Mouse (Mus musculus): ENCODE data around the gene Il11.

Il11 gene

DNA sequence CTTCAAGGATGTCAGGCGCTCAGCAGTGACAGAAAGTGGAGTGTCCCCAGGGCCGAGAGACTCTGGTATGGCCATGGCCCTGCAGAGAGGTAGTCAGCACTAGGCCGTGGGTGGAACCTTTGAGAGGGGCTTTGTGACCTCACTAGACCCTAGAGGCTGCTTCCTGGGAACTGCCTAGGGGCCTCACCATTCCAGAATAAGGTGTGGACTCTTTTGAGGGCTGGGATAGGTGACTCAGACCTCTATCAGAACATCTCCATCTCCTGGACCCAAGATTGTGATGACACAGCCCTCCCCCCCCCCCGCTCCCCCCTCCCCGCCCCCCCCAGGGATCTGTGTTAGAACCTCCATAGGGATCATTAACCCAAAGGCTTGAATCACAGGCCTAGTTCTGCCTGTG, 11.5 kb downstream of the Il11 start, which contains the start of gene Fam71e2:
Fam71e2 (minus strand) TSS at position 101 of the 400 bp plus-strand sequence.
- ChIA-PET CTCF (no interaction called here), POLR2A (interaction anchor here (0.8 to 10.9 kb wide), 10 partner anchors 17 to 41 kb away, joined by 3 to 152 read pairs (median 5); partner anchors contain the start of genes Rpl28 (in 4 of the 4), Cox6b2 (in 2 of the 4) and Ube2s (in 1 of the 4))

DNA sequence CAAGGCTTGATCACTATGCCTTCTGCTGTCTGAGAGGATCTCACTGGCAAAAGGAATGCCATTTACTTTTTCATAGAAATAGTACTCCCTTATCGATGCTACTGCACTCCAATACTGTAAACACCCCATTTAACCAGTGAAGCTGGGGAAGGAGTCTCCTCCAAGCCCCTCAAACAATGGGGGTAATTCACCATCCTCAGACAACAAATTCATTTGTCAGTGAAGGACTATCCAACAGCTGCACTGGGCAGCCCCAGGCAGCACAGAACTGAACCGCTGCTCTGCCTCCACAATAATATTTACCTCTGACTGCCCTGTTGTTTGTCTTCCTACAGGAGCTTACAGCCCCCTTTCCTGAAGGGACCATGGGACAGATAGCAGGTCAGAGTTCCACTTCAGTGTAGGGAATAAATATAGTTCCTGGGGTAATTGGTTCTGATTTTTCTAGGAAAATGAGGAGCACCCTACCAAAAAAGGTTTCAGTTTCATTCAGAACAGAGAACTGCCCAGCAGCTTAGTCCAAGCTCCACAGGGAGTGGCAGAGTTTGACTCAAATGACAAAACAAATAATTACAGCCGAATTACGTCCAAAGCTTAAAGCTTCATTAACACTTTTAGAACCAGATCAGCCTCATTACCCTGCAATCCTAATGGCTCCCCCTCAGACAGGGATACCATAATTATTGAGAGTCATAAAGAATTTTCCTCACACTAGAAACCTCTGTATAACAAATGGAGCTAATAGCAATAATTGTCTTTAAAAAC, 17.5 kb downstream of the Il11 start:
- CTCF ChIA-PET = interaction anchor here in 1 of 4 experiments (0.9 to 1.1 kb wide), 2 partner anchors 12 to 28 kb away, joined by 3 read pairs; partner anchors contain the start of gene Rpl28
- POLR2A ChIA-PET = interaction anchor here (0.8 to 2.8 kb wide), 18 partner anchors 11 to 60 kb away, joined by 3 to 28 read pairs (median 6); partner anchors contain the start of genes Cox6b2 (in 4 of the 4), Rpl28 (in 3 of the 4), Tmem238 (in 2 of the 4) and Ube2s (in 2 of the 4)

DNA sequence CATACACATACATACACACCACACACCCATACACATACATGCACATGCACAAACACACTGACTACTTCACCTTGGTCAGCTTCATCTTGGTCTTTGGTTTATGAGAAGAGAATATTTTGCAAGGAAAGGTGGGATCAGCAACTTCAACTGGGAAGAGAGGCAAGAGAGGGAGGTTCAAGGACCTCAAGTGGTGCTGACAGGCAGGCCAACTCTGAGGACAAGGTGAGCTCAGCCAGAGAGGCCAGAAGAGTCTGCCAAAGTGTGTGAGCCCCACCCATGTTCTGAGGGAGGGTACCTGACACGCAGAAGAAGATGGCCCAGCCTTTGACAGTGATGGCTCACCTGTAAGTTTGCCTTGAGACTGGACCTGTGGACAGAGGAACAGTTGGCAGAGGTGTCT, 23.0 kb downstream of the Il11 start:
- ChIA-PET CTCF (no interaction called here), POLR2A (interaction anchor here in 1 of 4 experiments (0.9 to 1.1 kb wide), 2 partner anchors 17 to 53 kb away, joined by 3 to 4 read pairs; no protein-coding TSS in a partner anchor)

DNA sequence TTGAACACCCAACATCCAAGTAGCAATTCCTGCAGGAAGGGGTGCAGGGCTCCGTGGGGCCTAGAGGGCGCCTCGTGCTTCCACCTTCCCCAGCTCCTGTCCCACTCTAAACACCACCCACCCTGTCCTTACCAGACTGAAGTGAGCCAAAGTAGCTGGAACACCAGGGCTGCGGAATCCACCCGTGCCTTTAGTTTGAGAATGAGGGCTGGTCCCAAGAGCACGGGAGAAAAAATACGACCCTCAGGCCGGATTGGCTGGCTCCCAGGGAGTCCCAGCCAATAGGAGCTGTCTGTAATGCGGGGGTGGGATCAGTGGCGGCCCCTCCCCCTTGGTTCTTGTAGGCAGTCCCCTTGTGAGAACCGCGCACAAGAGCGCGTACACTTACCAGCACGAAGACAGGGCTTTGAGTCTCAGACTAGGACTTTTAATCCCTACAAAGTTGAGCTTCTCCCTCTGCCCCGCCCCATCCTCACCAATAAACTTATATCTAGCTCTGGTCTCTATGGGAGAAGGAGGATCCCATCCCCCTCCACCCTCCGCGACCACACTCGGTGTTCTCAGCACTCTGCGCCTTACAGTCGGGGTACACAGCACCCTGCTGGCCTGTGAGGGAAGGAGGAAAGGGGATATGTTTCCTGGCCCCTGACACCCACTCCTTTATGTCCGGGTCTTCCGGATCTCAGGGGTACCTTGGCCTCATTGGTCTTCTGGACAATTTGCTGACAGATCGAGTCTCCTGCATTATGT, 29.7 kb downstream of the Il11 start, which contains the start of gene Cox6b2:
Cox6b2 (minus strand) TSS at position 274 of the 750 bp plus-strand sequence.
- CTCF ChIA-PET = interaction anchor here in 3 of 4 experiments (0.5 to 2.4 kb wide), 21 partner anchors 13 to 245 kb away, joined by 3 to 15 read pairs (median 4); partner anchors contain the start of genes Hspbp1 (in 1 of the 3), Kmt5c (in 1 of the 3), Rpl28 (in 1 of the 3) and Sbk2 (in 1 of the 3)

DNA sequence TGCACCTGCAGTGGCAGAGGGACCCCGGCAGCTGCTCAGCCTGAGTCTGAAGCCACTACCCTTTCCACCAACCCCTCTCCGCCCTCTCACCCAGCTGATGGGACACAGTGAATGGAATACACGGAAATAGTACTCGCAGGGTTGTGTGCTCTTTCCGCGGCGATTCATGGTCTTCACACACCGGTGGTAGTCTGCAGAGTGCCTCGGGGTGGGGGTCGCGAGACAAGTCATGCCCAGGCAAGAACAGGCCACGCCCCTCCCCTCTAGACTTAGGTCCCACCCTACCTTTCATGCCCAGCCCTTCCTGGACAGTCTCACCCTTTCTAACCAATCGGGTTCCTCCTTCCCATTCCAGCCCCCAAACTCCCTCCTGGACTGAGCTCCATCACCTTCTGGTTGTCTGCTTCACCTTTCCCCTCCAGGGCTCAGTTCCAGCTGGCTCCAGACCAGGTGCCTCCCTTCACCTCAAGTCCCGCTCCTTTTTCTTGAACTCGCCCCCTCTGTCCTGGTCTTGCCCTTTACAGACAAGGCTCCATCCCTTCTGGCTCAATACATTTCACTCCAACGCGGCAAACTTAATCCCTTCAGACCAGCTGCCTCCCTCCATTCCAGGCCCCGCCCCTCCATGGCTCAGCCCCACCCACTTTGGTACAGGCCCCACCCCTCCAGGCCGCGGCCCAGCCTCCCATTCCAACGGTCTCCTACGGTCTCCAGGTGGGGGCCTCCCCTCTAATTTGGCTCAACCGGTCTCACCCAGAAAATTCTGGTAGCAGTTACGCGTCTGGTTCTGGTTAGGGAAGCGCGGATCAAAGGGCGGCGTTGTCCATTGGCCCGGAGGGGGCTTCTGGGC, 30.5 kb downstream of the Il11 start:
- ChIA-PET CTCF (interaction anchor here in 3 of 4 experiments (0.5 to 2.4 kb wide), 20 partner anchors 12 to 226 kb away, joined by 3 to 15 read pairs (median 5); partner anchors contain the start of genes Hspbp1 (in 1 of the 3), Kmt5c (in 1 of the 3), Rpl28 (in 1 of the 3) and Sbk2 (in 1 of the 3)), POLR2A (interaction anchor here (0.5 to 10.8 kb wide), 211 partner anchors 9 to 1610 kb away, joined by 3 to 419 read pairs (median 6); partner anchors contain the start of genes Rpl28 (in 4 of the 4), Tmem238 (in 4 of the 4), Hspbp1 (in 3 of the 4) and Isoc2a (in 3 of the 4))

More for the DNA sequence above, 29.7 kb downstream of the Il11 start, which contains the start of gene Cox6b2:
- POLR2A ChIA-PET = interaction anchor here (0.5 to 10.8 kb wide), 216 partner anchors 8 to 1610 kb away, joined by 3 to 419 read pairs (median 6); partner anchors contain the start of genes Rpl28 (in 4 of the 4), Tmem238 (in 4 of the 4), Hspbp1 (in 3 of the 4) and Isoc2a (in 3 of the 4)

DNA sequence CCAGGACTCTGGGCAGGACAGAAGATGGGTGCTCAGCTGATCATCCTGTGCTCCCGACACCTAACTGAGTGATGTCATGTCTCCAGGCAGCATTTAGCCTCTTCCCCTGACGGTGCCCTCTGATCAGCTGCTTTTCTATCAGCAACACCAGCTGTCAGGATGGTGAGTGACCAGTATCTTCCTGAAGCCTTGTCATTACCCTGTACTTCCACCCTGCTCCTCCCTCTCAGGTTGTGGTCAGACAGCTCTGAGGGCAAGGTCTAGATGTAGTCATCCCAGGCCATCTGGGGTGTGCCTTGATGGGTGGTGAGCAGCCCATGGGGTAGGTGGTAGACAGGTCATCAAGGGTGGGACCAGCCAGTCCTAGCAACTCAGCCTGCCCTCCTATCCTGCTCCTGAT, 33.5 kb downstream of the Il11 start:
- CTCF ChIA-PET = interaction anchor here in 1 of 4 experiments (1.2 kb wide), 1 partner anchor 44 kb away, joined by 4 read pairs; no protein-coding TSS in a partner anchor
- POLR2A ChIA-PET = interaction anchor here (0.6 to 10.8 kb wide), 29 partner anchors 10 to 265 kb away, joined by 3 to 419 read pairs (median 6); partner anchors contain the start of genes Kmt5c (in 4 of the 4), Rpl28 (in 3 of the 4), Ube2s (in 3 of the 4) and Tmem238 (in 2 of the 4)

DNA sequence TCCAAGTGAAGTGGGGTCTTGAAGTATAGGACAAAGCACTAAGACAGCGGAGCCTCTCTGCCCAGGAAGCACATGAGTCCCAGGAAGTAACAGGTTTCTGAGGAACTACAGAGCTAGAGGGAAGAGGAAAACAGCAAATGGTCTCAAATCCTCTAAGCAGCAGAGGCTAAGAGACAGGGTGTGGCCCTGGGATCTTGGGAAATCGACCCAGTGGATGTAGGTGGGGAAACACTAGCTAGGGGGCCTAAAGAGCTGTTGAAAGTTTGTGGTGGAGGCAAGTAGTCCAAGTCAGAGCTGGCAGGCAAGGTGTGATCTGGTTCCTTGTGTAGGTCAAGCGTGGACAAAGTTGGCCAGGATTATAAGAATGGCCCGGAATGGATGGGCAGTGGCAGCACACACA, 34.3 kb downstream of the Il11 start:
- CTCF ChIA-PET = interaction anchor here in 3 of 4 experiments (0.8 to 1.2 kb wide), 3 partner anchors 8 to 48 kb away, joined by 3 to 4 read pairs (median 3); partner anchors contain the start of gene Kmt5c (in 1 of the 3)
- POLR2A ChIA-PET = interaction anchor here in 3 of 4 experiments (0.7 to 10.8 kb wide), 26 partner anchors 9 to 265 kb away, joined by 3 to 419 read pairs (median 6); partner anchors contain the start of genes Kmt5c (in 3 of the 3), Rpl28 (in 3 of the 3), Ube2s (in 3 of the 3) and Tmem238 (in 2 of the 3)

DNA sequence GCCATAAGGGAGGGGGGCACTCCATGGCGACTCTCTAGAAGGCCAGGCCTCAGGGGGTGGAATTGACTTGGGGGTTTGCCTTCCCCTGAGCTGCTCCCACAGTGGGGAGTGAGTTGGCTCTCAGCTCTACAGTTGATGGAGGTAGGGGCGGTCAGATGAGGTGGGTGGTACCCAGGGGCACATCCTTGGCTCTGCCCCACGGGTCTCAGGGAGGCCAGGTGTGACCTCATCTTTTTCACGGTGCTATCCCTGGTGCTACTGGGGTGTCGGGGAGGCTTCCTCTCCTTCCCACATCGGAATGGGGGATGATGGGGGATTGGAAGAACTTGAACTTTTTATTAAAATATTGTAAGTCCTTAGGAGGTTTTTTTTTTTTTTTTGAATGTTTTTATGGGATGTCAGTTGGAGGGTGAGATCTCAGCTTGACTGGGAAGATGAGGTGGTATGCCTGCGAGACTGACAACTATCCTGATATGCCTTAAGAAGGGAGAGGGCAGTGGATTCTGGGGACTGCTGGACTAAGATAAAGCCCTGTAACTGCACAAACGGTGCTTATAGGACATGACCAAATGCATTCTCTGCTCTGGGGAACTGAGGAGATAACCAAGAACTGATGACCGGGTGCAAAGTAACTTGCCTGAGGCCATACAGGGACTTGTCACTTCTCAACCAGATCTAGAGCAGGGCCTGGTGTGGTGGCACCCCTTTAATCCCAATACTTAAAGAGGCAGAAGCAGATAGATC, 35.3 kb downstream of the Il11 start:
- ChIA-PET CTCF (no interaction called here), POLR2A (interaction anchor here in 2 of 4 experiments (1.0 to 10.8 kb wide), 12 partner anchors 8 to 153 kb away, joined by 3 to 419 read pairs (median 9); partner anchors contain the start of genes Kmt5c (in 2 of the 2), Rpl28 (in 2 of the 2), Tmem238 (in 2 of the 2) and Hspbp1 (in 1 of the 2))

DNA sequence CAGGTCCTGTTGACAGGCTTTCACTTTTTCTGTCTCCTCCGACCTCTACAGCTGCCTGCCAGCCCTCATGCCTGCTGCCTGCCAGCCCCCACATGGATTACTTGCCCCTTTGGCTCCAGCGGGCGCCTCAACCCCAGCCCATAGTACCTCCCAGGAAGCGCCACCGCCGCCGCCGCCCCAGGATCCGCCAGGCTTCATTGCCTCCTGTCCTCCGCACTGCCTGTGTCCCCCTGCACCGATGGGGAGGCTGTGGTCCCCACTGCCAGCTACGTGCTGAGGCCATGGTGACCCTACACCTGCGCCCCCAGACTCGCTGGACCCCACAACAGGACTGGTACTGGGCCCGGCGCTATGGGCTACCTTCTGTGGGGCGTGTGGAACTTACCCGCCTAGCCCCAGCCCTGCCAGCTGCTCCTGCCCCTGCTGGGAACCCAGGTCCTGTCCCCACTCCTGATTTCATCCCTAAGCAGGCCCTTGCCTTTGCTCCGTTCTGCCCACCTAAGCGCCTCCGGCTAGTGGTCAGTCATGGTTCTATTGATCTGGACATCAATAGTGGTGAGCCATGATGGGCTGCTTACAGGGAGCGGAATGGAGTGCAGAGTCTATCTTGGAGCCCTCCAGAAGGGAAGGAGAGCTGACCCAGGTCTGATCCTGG, 36.2 kb downstream of the Il11 start:
- ChIA-PET CTCF (interaction anchor here in 1 of 4 experiments (0.6 kb wide), 1 partner anchor 44 kb away, joined by 3 read pairs; no protein-coding TSS in a partner anchor), POLR2A (interaction anchor here in 3 of 4 experiments (1.0 to 10.8 kb wide), 14 partner anchors 9 to 154 kb away, joined by 3 to 251 read pairs (median 5); partner anchors contain the start of genes Rpl28 (in 3 of the 3), Tmem238 (in 2 of the 3), Hspbp1 (in 1 of the 3) and Ube2s (in 1 of the 3))

DNA sequence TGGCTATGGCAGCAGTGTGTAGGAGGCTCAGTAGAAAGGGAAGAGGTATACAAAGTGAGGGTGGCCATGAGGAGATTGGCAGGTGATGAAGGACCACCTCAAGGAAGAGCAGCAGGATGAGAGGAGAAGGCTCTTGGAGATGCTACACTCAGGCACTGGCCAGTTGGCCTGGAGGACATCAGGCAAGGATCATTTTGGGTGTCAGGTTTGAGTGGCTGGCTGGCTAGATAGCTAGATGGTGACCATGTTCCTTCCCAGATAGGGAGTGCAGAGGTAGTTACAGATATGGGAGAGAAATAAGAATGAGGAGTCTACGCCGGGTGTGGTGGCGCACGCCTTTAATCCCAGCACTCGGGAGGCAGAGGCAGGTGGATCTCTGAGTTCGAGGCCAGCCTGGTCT, 37.8 kb downstream of the Il11 start:
- ChIA-PET POLR2A (interaction anchor here in 3 of 4 experiments (0.5 to 10.8 kb wide), 18 partner anchors 8 to 156 kb away, joined by 3 to 251 read pairs (median 5); partner anchors contain the start of genes Rpl28 (in 3 of the 3), Hspbp1 (in 2 of the 3), Tmem238 (in 2 of the 3) and Cox6b2 (in 1 of the 3)), CTCF (interaction anchor here in 1 of 4 experiments (0.6 kb wide), 1 partner anchor 182 kb away, joined by 3 read pairs; no protein-coding TSS in a partner anchor)

DNA sequence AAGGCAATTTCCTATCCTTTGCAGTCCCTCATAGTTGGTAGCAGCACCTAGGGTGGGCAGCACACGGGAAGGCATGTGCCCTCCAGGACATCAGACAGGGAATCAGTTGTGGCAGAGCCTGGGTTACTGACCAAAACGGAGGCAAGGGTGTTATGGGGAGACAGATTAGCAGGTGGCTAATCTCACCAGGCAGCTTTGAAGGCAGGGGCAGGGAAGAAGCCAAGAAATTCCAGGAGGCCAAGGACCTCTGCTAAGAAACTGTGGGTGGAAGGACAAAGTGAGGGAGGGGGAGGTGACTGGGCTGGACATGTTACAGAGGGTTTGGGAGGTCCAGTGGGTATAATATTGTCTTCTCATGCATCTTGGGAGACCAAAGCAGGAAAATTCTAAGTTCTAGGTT, 39.3 kb downstream of the Il11 start:
- ChIA-PET CTCF (interaction anchor here in 1 of 4 experiments (0.6 kb wide), 1 partner anchor 39 kb away, joined by 3 read pairs; no protein-coding TSS in a partner anchor), POLR2A (interaction anchor here in 3 of 4 experiments (0.9 to 10.9 kb wide), 8 partner anchors 8 to 99 kb away, joined by 3 to 419 read pairs (median 66); partner anchors contain the start of genes Cox6b2 (in 3 of the 3), Ube2s (in 2 of the 3) and Tmem238 (in 1 of the 3))

DNA sequence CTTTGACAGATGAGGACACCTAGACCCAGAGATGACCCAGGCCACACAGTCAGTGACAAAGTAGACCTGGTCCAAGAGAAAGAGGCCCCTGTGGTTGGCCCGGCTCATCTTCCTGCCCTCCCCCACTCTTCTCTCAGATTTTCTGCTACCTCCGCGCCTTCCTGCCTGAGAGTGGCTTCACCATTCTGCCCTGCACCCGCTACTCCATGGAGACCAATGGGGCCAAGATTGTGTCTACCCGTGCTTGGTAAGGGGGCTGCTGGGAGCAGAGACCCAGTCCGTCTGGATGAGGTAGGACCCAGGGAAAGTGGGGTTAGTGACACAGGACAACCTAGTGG, 40.2 kb downstream of the Il11 start:
- POLR2A ChIA-PET = interaction anchor here in 3 of 4 experiments (0.6 to 10.9 kb wide), 15 partner anchors 9 to 100 kb away, joined by 3 to 419 read pairs (median 5); partner anchors contain the start of genes Cox6b2 (in 3 of the 3), Ube2s (in 2 of the 3), Hspbp1 (in 1 of the 3) and Rpl28 (in 1 of the 3)

DNA sequence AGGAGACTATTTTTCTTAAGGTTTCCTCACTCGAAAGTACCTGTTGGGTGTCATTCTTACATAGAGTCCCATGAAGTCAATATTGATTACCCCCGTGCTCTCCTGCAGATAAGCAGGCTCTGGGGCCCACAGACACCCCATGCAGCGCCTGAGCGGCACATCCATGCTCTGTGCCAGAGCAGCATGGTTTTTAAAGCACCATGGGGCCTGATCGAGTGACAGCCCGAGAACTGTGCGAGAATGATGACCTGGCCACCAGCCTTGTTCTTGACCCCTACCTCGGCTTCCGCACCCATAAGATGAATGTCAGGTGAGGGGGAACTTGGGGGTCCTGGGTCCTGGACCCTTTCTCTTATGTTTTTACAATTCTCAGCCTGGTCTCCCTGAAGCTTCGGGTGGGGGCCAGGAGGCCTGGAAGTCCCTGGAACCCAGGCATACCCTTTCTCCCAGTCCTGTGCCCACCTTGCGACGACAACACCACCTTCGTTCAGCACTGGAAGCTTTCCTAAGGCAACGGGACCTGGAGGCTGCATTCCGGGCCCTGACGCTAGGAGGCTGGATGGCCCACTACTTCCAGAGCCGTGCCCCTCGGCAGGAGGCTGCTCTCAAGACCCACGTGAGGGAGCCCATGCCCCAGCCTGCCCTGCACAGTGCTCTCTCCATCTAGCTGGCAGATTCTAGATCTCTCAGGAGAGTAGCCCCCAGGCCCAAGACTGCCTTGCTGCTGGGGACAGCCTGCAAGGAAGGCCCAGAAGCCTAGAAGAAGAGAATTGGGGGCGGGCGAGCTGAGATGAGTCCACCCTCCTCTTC, 40.8 kb downstream of the Il11 start:
- ChIA-PET CTCF (interaction anchor here in 2 of 4 experiments (0.5 to 1.2 kb wide), 2 partner anchors 88 to 319 kb away, joined by 3 read pairs; no protein-coding TSS in a partner anchor), POLR2A (interaction anchor here (0.6 to 10.9 kb wide), 33 partner anchors 9 to 275 kb away, joined by 3 to 419 read pairs (median 4); partner anchors contain the start of genes Cox6b2 (in 3 of the 4), Rpl28 (in 3 of the 4), Hspbp1 (in 2 of the 4) and Tmem238 (in 2 of the 4))

More for the DNA sequence above, 40.2 kb downstream of the Il11 start:
- CTCF ChIA-PET = interaction anchor here in 1 of 4 experiments (1.2 kb wide), 1 partner anchor 89 kb away, joined by 3 read pairs; no protein-coding TSS in a partner anchor
